Mouse (Mus musculus) testis, adult 2 months (tissue): ENCODE data around the gene Slfn2. TPM values are rescaled to one million over a fixed set of nuclear protein-coding genes. Genes with fewer than 3 reads are reported as not detected.

Experiments
- H3K27ac ChIP-seq: fragments of 200-500 bp; 2 replicates; pipeline ENCODE4 v1.5.1; 2012; ENCODE audit warnings: low read depth, low read length; ENCODE audit not compliant: control insufficient read depth, insufficient read depth
- H3K27me3 ChIP-seq: fragments of 200-500 bp; 2 replicates; pipeline ENCODE4 v1.6.1; 2012; ENCODE audit warnings: mild to moderate bottlenecking, low read length, moderate library complexity; ENCODE audit not compliant: control insufficient read depth, insufficient read depth
- H3K36me3 ChIP-seq: fragments of 200-500 bp; 2 replicates; pipeline ENCODE4 v1.6.1; 2012; ENCODE audit warnings: mild to moderate bottlenecking, low read length; ENCODE audit not compliant: control insufficient read depth, insufficient read depth
- H3K4me1 ChIP-seq: fragments of 200-500 bp; 2 replicates; pipeline ENCODE4 v1.6.1; 2012; ENCODE audit warnings: low read length; ENCODE audit not compliant: control insufficient read depth, insufficient read depth
- H3K4me3 ChIP-seq: fragments of 200-500 bp; 2 replicates; pipeline ENCODE4 v1.5.1; 2012; ENCODE audit warnings: low read depth, mild to moderate bottlenecking, low read length, moderate library complexity, mixed read lengths; ENCODE audit not compliant: control insufficient read depth
- CTCF ChIP-seq: fragments of 200-500 bp; IDR thresholded peaks from 2 replicates; pipeline ENCODE4 v1.5.1; 2012; ENCODE audit warnings: low read depth, mild to moderate bottlenecking, inconsistent platforms, low read length, moderate library complexity; ENCODE audit not compliant: control insufficient read depth, insufficient read depth, insufficient replicate concordance
- POLR2A ChIP-seq: fragments of 200-500 bp; IDR thresholded peaks from 2 replicates; pipeline ENCODE4 v1.6.1; 2012; ENCODE audit warnings: low read depth, mild to moderate bottlenecking, inconsistent platforms, low read length, moderate library complexity; ENCODE audit not compliant: control insufficient read depth
- polyA plus RNA-seq: library from polyadenylated mRNA; depleted of rRNA; stranded (reverse); fragments of >200 nt; gene quantifications from 2 replicates; pipeline ENCODE4 v1.2.3, GENCODE M21; 2012; rRNA removed

Gene Slfn2
- polyA plus RNA-seq, 1 experiment: 0.06 TPM

DNA sequence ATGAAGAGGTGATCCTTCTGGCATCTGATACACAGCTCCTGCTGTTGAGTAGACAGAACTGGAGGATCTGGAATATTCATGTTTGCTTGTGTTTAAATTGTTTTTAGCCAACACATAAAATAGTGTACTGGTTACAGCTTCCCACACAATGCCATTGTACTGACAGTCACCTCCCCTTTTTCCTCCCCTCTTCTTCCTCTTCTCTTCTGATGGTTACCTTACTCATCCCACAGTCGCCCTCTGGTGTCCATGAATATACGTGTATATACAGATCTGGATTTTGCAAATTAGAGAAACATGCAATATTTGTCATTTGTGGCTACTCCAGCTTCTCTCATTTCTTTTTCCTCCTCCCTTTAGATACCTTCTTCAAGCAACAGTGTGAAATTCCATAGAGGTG lies 50.2 kb downstream of the Slfn2 start:
- TF ChIP-seq CTCF (no peak), POLR2A (no peak)
- Histone ChIP-seq H3K4me1 (no peaks in the 10 kb centered on the region), H3K4me3 (no peak overlapping the region), H3K36me3 (no peaks in the 10 kb centered on the region), H3K27me3 (no peaks in the 10 kb centered on the region), H3K27ac (no peak overlapping the region)

DNA sequence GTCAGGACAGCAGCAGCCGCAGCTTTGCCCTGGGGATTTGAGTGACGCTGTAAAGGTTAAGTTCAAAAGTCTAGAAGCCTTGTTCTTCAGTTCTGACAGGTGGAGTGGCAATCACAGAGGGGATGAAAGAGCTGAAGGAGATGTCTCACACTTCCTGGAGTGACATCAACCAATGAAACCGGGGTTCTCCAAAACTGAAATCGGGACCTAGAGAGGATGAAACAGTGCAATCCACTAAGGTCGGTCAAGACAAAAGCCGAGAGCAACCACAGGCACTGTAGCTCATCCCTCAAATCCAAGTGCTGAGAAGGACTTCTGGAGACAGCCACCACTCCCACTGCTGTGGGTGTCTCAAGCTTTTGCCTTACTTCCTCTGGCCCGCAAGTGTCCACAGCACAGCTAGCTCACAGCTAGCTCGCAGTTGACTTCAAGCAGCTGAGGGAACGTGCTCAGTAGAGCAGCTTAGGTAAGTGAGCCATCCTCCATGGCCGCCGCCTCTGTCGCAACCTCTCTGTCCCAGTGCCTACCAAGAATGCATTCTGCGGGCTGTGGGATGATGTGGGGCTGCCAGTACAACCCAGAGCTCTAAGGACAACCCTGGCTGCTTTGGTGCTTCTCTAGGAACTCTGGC lies 51.8 kb downstream of the Slfn2 start, which contains the start of gene Slfn1:
Gene Slfn1 (plus strand): TSS at position 253 of the 631 bp plus-strand sequence.
- Histone ChIP-seq H3K27ac (no peak within 1 kb of the TSS), H3K4me3 (no peak within 1 kb of the TSS), H3K27me3 (no peaks in the 10 kb centered on the region), H3K4me1 (no peaks in the 10 kb centered on the region), H3K36me3 (no peaks in the 10 kb centered on the region)
- TF ChIP-seq POLR2A (no peak), CTCF (no peak)

DNA sequence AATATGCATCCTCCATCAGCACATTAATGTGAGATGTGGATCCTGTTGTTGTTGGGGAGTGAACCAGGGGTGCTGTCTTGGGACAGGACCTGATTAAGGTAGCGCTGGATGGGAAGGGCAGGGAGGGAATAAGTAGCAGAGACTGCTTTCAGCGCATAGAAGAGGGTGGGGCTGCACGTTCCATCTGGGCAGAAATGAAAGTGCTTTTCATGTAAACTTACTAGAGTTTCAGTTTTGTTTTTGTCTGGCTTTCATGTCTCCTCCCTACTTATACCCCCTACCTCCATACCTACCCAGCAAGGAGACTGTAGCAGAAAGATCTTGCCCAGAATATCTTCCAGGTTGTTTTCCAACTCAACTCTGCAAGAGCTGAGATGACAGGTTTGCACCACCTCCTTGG lies 53.1 kb downstream of the Slfn2 start:
- Histone ChIP-seq H3K4me3 (no peak overlapping the region), H3K27ac (no peak overlapping the region), H3K4me1 (no peaks in the 10 kb centered on the region), H3K27me3 (no peaks in the 10 kb centered on the region), H3K36me3 (no peaks in the 10 kb centered on the region)
- TF ChIP-seq CTCF: no peak
- no peak for TF ChIP-seq POLR2A

Other genes starting within 250 kb of the Slfn2 start
- 135 and 143 TPM in 2 replicates for gene Rffl, start 193.9 kb upstream of the Slfn2 start, polyA plus RNA-seq
- 13.8 and 15.1 TPM in 2 replicates for gene Rad51d, start 174.5 kb upstream of the Slfn2 start, polyA plus RNA-seq
- gene Fndc8, start 173.0 kb upstream of the Slfn2 start, polyA plus RNA-seq: 134 and 144 TPM in 2 replicates
- 9.6 and 9.7 TPM in 2 replicates for gene Nle1, start 156.7 kb upstream of the Slfn2 start, polyA plus RNA-seq
- gene Unc45b, start 154.6 kb upstream of the Slfn2 start, polyA plus RNA-seq: 3.3 and 7.2 TPM in 2 replicates
- 1.7 and 3.5 TPM in 2 replicates for gene Slfn5, start 113.8 kb upstream of the Slfn2 start, polyA plus RNA-seq
- 0.07 and 0.11 TPM in 2 replicates for gene Slfn9, start 73.3 kb upstream of the Slfn2 start, polyA plus RNA-seq
- gene Slfn8, start 44.3 kb upstream of the Slfn2 start, polyA plus RNA-seq: 0.19 TPM in 1 of 2 replicates, not detected in the other
- gene Slfn1, start 51.7 kb downstream of the Slfn2 start, polyA plus RNA-seq: not detected in 2 replicates
- gene Slfn4, start 110.1 kb downstream of the Slfn2 start, polyA plus RNA-seq: 0.22 and 0.38 TPM in 2 replicates
- gene Slfn3, start 126.2 kb downstream of the Slfn2 start, polyA plus RNA-seq: 0.64 and 0.66 TPM in 2 replicates
- 0.05 and 0.07 TPM in 2 replicates for gene Slfn14, start 221.6 kb downstream of the Slfn2 start, polyA plus RNA-seq
- 252 and 263 TPM in 2 replicates for gene Ap2b1, start 233.9 kb downstream of the Slfn2 start, polyA plus RNA-seq
- 27.8 and 32.1 TPM in 2 replicates for gene Pex12, start 237.5 kb downstream of the Slfn2 start, polyA plus RNA-seq